Mouse (Mus musculus) kidney, adult 2 months (tissue): Measurements from ENCODE around the gene Gng12.

Experiments
- CTCF ChIP-seq: fragments of 200-500 bp; conservative IDR thresholded peaks from 2 replicates; pipeline ENCODE4 v1.5.1; 2011; ENCODE audit warnings: low read depth, mild to moderate bottlenecking, control low read depth, low read length, moderate library complexity, mixed read lengths; ENCODE audit not compliant: insufficient read depth, insufficient read length
- POLR2A ChIP-seq: fragments of 200-500 bp; IDR thresholded peaks from one replicate; pipeline ENCODE4 v1.6.1; 2011; ENCODE audit warnings: low read depth, low read length, control low read depth

DNA sequence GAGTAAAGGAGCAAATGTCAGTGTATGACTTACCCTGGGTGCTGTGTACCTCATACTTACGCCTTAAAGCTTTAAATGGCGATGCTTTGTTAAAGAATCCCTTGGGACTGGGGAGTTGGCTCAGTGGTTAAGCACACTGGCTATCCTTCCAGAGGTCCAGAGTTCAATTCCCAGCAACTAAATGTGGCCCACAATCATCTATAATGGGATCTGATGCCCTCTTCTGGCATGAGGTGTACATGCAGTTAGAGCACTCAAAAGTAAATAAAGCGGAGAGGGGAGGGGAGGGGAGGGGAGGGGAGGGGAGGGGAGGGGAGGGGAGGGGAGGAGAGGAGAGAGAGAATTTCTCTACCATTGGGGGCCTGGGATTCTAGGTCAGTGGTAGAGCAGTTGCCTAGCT lies 142.8 kb downstream of the Gng12 start:
- no peak for TF ChIP-seq POLR2A
- TF ChIP-seq CTCF = no peak
